Mouse (Mus musculus) brain, adult 2 months (tissue): ENCODE results near the gene Rnpepl1.

Experiments
- DNase-seq: peaks from one replicate; pipeline ENCODE4 v3.0.0; 2011; ENCODE audit warnings: low read depth, low spot score

The Rnpepl1 gene

DNA sequence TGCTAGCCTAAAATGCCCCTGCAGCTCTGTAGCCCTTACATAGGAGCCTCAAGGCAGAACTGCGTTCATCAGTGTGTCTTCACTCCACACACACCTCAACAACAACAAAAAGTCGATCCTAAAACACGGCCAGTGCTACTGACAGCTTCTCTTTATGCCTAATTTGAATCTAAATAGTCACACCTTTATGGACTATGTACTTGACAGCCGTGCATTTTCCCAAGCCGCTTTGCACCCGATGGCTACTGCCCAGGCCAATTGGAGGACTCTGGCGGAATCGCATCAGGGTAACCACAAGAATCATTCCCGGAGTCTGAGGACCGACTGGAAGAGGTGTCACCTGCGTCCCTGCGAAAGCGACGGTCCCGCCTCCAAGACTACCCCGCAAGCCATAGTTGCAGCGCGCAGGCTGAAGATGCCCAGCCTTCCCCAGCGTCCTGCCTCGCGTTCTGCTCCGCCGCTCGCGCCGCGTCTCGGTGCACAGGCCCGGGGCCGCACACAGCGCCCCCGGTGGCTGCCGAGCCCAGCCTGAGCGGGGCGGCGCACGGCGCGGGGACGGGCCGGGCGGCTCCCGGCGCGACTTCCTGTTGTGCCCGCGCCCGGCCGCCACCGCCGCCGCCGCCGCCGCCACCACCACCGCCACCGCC lies at the start of gene Rnpepl1:
Gene Rnpepl1 (plus strand): TSS at position 545 of the 647 bp plus-strand sequence.
- peak; percentile 94 for DNase-seq

DNA sequence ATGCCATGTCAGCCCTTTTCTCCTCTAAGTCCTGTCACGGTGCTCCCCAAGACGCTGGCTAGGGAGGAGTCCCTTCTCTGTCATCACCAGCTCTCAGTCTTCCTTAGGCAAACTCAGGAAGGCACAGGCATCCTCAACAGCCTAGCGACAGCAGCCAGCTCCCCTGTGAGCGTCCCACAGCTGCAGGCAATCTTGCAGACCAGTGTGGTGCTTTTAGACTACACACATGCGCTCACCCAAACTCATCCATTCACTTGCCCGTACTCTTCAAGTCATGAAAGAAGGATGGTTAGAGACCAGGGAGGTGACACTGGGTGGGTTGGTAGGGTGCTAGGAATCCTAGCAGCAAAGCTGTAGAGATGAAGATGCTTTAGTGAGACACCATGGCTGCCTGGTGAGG lies 49.1 kb upstream of the Rnpepl1 start:
- no peak for DNase-seq

DNA sequence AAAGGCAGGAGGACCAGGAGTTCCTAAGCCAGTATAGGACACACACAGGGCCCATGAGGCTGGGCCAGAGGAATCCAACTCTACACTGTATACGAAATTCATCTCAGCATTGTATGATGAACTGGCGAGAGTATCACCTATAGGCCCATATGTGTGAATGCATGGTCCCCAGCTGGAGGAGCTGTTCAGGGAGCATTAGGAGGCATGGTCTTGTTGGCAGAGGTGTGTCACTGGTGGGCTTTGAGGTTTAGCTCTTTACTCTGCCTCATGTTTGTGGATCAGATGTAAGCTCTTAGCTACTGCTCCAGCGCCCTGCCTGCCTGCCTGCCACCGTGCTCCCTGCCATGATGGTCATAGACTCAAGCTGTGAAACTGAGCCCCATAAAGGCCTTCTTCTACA lies 47.3 kb upstream of the Rnpepl1 start:
- no peak for DNase-seq

DNA sequence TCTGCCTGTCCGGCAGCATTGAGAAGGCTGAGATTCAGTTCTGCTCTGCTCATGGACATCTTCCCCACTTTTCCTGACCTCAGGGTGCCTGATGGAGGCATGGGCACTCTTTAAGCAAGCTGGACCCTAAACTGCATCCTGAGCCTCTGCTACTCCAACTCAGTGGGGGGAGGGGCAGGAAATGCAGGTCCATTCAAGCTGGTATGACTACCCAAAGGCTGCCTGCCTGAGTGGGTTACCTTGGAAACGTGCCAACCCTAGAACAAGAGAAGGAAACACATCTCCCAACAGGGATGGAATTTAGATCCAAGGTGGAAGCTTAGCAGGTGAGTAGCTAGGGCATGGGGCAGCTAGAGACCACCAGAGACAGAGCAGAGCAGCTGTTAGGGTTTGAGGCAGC lies 44.4 kb upstream of the Rnpepl1 start:
- DNase-seq, result no peak

DNA sequence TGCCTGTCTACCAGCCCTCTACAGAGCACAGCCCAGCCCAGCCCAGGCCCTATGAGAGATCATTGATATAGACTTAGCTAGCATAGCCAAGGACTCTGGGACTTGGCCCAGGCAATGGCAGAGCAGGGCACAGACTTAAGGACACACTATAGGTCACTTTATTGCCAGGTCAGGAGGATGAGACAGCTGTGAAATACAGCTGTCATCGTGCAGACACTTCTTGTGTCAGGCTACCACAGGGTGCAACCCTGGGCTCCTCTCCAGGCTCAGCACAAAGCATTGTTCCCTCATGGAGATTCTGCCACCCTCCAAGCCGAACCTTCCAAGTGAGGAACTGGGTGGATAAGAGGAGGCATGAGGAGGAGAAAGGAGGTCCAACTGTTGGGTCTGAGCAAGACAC lies 40.6 kb upstream of the Rnpepl1 start:
- DNase-seq, result no peak

DNA sequence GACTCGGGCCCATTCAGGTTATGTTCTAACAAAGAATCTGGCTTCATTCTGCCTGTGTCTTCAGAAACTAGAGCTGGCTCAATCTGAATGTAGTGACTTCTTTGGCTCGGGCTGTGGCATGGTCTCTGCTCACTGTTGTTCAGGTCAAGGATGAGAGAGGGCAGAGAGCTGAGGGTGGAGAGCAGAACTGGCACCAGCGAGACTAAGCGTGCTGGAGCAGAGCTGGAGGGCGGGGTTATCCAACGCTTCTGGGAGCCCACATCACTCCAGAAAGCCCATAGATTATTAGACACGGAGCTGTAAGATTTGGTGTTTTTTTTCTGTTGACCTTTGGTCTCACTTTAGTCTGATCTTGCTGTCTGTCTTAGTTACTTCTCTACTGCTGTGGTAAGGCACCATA lies 37.9 kb upstream of the Rnpepl1 start:
- no peak for DNase-seq

DNA sequence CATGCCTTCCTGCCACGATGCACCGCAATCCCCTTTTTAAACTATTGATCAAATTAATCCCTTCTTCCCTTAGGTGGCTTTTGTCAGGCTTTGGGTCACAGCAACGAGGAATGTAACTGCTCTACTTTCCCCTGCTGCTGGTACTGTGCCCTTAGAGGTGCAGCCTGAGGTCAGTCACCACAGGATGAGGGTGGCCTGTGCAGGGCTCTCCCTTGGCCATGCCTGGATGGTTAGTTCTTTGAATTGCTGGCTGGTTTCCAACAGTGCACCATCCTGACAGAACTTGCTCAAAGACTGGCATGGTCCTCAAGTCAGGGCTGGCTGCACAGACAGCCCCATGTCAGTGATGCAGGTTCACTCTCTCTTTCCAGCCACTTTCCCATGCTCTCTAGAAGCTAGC lies 36.6 kb upstream of the Rnpepl1 start:
- no peak for DNase-seq

DNA sequence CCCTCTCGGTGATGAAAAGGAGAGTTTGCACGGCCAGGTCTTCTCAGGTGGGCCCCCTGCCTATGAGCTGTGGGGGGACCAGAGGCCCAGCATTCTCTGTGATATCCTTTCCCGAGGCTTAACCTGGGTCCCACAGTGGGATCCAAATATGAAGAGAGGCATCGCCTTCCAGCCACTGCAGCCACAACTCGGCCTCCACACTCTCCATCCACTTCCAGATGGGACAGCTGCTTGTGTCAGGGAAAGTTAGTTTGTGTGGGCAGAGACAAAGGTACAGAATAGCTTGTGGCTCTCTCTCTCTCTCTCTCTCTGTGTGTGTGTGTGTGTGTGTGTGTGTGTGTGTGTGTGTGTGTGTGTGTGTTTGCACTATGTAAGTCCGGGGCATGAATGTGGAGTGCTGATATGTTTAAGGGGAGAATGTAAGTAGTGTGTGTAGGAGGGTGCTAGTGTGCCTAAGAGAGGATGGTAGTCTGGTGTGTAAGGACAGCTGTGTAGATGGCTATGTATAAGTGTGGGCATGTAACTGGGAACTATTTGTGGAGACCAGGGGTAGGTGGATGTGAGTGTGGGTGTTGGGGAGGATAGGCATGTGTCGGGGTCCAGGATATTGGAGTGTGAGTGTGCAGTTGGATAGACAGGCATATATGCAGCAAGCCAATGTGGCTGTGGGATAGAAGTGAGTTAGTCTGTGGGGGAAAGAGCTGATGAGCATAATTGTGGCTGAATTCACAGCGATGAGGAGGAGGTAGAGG lies 35.0 kb upstream of the Rnpepl1 start:
- peak; percentile 71 for DNase-seq

DNA sequence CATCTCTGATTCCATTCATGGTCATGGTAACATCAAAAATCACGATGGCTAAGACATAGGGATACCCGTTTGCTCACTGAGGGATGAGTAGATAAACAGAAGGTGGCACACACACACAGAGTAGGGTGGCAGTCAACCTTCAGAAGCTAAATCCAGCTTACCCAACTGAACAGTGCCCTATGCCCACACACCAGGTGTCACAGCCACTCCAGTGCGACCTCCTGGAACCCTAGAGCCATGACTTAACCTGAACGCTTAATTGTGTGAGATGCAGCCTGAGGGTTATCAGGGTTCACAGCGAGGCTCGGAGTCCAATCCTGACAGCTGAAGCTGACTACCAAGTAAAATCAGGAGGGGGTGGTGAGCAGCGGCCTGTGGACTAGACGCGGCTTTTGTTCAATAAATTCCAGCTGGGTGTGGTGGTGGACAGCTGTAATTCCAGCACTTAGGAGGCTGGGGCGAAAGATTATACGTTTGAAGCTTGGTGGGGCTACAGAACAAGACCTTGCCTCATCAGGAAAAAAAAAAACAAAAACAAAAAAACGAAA lies 33.1 kb upstream of the Rnpepl1 start:
- no peak for DNase-seq

DNA sequence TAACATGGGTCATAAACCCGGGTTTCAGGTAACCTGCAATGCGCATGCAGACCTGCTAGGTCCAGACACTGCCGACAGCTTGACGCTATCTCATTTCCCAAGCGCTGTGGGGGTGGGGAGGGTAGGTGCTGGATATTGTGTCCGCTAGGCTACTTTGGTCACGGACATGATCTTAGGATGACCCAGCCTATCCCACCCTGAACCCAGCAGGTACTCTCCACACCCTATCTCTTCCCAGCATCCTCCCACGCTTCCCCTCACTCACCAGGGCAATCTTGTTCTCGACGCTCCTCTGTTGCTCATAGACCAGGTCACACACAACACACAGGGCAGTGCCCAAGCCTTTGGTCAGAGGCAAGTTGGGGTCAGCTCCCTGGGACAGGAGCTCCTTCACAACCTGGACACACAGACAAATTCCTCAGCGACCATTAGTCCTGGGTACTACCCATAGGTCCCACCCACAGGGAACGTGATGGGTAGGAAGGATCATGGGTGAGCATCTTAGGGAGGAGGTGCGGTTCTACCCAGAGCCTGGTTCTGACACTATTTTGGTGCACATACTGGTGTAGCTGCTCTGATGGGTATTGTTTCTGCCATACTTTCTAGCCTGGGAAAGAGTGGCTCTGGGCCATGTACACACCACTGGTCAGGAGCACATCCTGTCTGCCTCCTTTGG lies 32.4 kb upstream of the Rnpepl1 start:
- no peak for DNase-seq

DNA sequence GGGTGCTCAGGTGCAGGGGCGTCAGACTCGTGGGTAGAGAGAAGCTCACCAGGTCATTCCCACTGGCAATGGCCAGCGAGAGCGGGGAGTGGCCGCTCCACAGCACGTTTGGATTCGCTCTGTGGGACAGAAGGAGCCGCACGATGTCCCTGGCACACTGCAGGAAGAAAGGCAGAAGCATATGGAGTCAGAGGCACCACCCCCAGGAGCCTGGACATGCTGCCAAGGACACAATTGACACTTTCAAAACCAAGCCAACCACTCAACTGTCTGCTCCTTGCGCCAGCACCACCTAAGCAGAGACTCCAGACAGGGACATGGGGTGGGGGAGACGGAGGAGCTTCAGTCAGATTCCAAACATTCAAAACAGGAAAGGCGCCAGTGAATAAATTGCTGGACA lies 31.3 kb upstream of the Rnpepl1 start:
- peak; percentile 98 for DNase-seq

DNA sequence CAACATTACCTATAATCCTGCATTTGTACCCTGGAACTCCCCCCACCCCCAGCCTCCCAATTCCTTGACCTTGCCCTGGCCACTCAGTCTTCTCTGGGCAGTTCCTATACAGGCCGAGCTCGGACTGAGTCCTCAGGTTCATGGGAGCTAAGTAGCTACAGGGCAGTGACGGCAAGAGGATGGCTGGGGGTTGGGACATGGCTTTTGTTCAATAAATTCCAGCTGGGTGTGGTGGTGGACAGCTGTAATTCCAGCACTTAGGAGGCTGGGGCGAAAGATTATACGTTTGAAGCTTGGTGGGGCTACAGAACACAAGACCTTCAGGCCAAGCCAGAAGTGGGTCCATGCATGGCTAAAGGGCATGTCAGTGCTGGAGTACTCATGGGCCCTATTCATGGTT lies 30.5 kb upstream of the Rnpepl1 start:
- no peak for DNase-seq

DNA sequence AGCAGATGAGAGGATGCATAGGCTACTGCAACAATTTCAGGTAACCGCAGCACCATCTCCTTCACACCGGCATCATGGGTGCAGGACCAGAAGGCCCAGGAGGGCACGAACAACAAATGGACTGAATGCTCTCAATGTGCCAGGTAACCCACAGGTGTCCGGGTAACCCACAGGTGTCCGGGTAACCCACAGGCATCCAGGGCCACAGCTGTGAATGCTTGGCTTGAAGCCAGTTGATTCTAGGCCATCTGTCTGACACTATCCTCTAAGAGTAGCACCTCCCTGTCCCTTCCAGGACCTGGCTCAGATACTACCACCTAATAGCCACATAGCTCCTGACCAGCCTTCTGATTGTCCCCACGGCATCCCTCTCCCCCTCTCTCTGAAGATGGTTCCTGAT lies 28.6 kb upstream of the Rnpepl1 start:
- DNase-seq, result no peak

DNA sequence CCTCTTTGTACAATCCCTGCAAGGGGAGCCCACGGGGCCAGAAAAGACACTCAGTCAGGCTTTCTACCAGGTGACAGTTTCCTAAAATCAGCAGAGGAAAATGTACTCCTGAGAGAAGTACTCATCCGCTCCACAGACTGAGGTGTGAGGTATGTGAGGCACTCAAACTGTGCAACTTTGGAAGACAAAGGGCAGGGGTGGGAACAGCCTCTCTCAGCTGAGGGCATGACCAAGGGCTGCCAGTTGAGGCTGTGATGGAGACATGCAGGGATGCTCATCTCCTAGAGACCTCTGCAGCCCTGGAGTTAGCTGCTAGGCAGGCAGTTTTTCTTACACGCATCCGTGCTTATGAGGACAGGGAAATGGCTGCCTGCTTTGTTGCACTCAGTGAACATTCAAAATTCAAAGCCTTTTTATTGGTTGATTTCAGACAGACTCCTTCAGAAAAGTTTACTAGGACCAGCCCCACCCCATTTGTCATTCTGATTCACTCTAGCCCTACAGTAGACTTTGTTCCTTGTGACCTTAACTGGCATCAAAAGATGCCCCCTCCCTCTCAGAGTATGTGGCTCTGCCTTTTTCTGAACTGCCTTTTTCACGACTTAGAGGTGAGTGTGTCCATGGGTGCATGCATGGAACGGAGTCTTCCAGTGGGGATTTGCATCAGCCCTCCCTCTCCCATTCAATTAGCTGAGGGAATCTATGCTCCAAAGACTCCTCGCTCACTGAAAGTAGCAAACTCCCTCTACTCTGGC lies 21.5 kb upstream of the Rnpepl1 start:
- DNase-seq, result no peak

DNA sequence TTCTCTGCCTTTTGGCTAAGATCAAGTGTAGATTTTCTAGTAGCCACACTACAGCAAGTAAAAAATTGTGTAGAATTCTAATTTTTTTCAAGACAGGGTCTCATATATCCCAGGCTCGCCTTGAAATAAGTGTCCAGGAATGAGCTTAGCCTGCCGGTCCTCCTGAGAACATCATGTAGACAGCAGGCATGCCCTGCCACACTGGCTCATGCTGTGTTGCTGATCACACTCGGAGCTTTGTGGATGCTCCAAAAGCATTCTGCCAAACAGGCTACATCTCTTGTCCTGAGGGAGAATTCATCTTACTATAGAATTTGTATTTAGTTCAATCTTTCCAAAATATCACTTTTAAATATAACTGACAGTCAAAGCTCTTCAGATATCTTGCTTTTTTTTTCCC lies 17.8 kb upstream of the Rnpepl1 start:
- peak; percentile 36 for DNase-seq

DNA sequence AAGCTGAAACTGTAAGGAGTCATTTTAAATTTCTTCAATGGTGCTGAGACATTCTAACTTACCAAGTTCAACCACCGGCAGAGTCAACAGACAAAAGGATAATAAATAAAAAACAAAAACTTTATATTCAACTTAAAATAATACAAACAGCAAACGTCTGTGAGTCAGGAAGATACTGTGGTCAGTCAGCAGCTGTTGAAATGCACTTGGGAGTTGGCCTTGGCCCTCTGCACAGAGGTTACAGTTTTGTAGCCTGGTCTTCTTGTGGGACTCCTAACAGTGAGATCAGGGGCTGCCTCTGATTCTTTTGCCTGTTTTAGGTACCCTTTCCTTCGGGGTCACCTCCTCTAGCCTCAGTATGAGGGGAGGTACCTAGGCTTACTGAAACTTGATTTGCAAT lies 16.7 kb upstream of the Rnpepl1 start:
- no peak for DNase-seq

DNA sequence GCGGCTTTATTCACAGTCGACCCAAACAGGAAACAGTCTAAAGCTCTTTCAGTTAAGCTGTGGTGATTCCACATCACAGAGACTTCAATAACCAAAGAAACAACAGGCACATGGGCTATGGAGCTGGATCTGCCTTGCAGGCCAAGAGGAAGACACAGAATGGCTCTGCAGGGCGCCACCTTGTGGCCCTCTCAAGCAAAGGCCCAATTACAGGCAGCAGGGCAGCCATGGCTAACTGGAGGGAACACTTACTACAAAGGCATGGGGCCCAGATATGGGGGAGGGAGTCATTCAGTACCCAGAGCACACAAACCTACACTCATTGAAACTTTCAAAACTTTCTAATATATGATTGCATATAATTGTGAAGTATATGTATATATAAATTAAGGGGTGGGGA lies 15.5 kb upstream of the Rnpepl1 start:
- peak; percentile 94 for DNase-seq

DNA sequence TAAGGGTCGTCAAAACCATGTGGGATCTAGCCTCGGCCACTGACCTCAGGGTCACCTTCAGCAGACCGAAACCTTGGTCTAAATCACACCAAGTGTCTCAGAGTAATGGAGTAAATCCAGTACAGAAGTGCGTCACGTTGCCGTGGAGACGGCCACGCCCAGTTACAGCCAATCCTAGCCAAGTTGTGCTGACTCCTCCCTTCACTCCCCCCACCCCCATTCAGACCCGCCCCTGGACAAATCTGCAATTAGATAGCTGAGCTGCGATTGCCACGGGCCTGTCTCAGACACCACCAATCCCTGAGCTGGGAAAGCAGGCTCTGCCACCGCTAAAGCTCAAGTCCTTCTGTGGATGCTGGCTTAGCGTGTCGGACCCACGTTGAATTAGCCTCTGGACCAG lies 7.8 kb upstream of the Rnpepl1 start, which contains the start of gene Ankmy1:
Gene Ankmy1 (minus strand): TSS at position 121 of the 400 bp plus-strand sequence.
- DNase-seq, result peak; percentile 75

DNA sequence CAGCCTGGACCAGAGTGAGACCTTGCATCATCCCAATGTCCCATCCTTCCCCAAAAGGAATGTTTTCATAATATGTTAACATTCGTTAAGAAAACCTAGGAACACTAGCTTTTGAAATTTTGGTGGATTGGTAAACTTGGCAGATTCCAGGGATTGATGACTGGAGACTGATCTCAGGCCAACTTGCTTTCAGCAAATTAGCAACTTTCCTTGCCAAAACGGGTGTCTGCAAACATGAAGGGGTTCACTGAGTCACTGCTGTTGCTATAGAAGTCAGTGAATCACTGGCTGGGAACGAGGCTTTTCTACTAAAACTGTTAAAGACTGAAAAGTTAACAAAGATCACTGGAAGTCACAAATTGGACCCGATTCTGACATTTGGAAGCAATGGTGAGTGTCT lies 7.0 kb upstream of the Rnpepl1 start:
- peak; percentile 83 for DNase-seq

DNA sequence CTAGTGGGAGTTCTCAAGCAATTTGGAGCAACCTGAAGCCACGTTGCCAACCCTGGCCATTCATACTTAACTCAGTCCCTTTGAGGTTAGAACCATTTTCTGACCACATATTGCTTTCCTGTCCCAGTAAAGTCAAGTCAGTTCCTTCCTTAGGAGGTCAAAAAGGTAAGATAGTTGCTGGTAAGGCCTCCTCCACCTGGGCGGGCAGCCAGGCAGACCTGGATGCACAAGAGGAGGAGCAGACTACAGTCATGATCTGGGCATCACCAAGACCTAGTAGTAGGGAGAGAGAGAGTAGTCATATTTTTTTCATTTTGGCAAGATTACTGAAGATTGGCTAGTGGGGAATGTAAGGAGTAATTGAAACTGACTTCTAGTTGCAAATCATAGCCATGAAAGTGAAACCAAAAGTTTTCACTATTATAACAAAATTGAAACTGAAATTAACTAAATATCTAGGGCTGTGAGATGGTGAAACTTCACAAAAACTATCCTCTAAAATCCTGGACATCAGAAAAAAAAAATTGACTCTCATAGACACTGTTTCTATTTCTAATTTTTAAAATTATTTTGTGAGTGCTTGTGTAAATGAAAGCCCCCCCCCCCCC lies 4.8 kb upstream of the Rnpepl1 start:
- DNase-seq, result no peak
